In genomic region chr4:15788791-15789190, GRCm38 (mm10) we compare ENCODE assay signal across 15 mouse cellular contexts.
DNase-seq lines count a peak whose midpoint lies in the region.
"Had no signal": no experiment of that assay in that cellular context is flagged by ENCODE, and none has a peak within 500 bp of the region (broad histone marks: within the 10 kb centered on the region; RNA-seq: fewer than 3 reads in every experiment).

No protein-coding gene starts in this region.

- intact Hi-C loops in left cerebral cortex, postnatal 4 days (cut with DNase I), result no loop called here
- intact Hi-C loops in left cerebral cortex, postnatal 36 days (cut with DNase I), result no loop called here

- DNase-seq in cerebellum, adult 11-12 months, result peak; percentile 4
- DNase-seq in cerebellum, adult 11 months, result no peak
- DNase-seq in left cerebral cortex, postnatal 4 days, result peak; percentile 10
- no peak for DNase-seq in left cerebral cortex, postnatal 36 days (ENCODE audit: low spot score in 2 of 2)
- peak; percentile 55 for DNase-seq in brain, adult 2 months (ENCODE audit: low read depth, low spot score)
- DNase-seq in cerebellum, postnatal 14 days, result peak; percentile 22 to 40
- DNase-seq in layer of hippocampus, postnatal 36 days, result no peak
- no peak for DNase-seq in heart, adult 9 months (ENCODE audit: low spot score in 2 of 2)
- DNase-seq: adrenal gland, adult 2 months; adrenal gland, postnatal 25 days; gastrocnemius, postnatal 10 days; heart, postnatal 10 days; heart, postnatal 4 days; kidney, adult 11 months; kidney, adult 9 months had no signal

Comparison
In these comparisons a context has a peak if more than half of its experiments do, and no peak if none do; other contexts are left out.
1. DNase-seq: peak in cerebellum, adult 11-12 months (single experiment), left cerebral cortex, postnatal 4 days (single experiment), brain, adult 2 months (single experiment) and cerebellum, postnatal 14 days (2 of 2); none in cerebellum, adult 11 months (single experiment), left cerebral cortex, postnatal 36 days (0 of 2), layer of hippocampus, postnatal 36 days (0 of 2) and heart, adult 9 months (0 of 2).